Mouse (Mus musculus): Measurements from ENCODE around the gene Irf2.
A peak's percentile ranks its signal among the peaks of the same experiment; 100 is the strongest.

Gene Irf2

GRCm38 (mm10) chr8:46739003-46739949, at the start of gene Irf2:
Gene Irf2, plus strand, starts transcription at chr8:46739732.
- peak; percentile 81 for DNase-seq (ENCODE audit: low spot score)

GRCm38 (mm10) chr8:46690111-46690510, 49.4 kb upstream of the Irf2 start:
- no peak for DNase-seq (ENCODE audit: low spot score)

- no peak for DNase-seq (ENCODE audit: low spot score)
Measured at GRCm38 (mm10) chr8:46690581-46690980, 49.0 kb upstream of the Irf2 start.

GRCm38 (mm10) chr8:46691360-46691759, 48.2 kb upstream of the Irf2 start:
- DNase-seq (ENCODE audit: low spot score) = no peak

GRCm38 (mm10) chr8:46696256-46697041, 43.1 kb upstream of the Irf2 start:
- DNase-seq (ENCODE audit: low spot score) = no peak

GRCm38 (mm10) chr8:46697566-46697965, 42.0 kb upstream of the Irf2 start:
- no peak for DNase-seq (ENCODE audit: low spot score)

- DNase-seq (ENCODE audit: low spot score) = no peak
Measured at GRCm38 (mm10) chr8:46698162-46698561, 41.4 kb upstream of the Irf2 start.

GRCm38 (mm10) chr8:46705145-46705544, 34.4 kb upstream of the Irf2 start:
- no peak for DNase-seq (ENCODE audit: low spot score)

GRCm38 (mm10) chr8:46706730-46707129, 32.8 kb upstream of the Irf2 start:
- no peak for DNase-seq (ENCODE audit: low spot score)

GRCm38 (mm10) chr8:46709302-46709701, 30.2 kb upstream of the Irf2 start:
- no peak for DNase-seq (ENCODE audit: low spot score)

GRCm38 (mm10) chr8:46710289-46710688, 29.2 kb upstream of the Irf2 start:
- DNase-seq (ENCODE audit: low spot score) = no peak

GRCm38 (mm10) chr8:46711496-46711895, 28.0 kb upstream of the Irf2 start:
- no peak for DNase-seq (ENCODE audit: low spot score)

- peak; percentile 32 for DNase-seq (ENCODE audit: low spot score)
Measured at GRCm38 (mm10) chr8:46713178-46713577, 26.4 kb upstream of the Irf2 start.

GRCm38 (mm10) chr8:46713844-46714243, 25.7 kb upstream of the Irf2 start:
- no peak for DNase-seq (ENCODE audit: low spot score)

- DNase-seq (ENCODE audit: low spot score) = no peak
Measured at GRCm38 (mm10) chr8:46714400-46714799, 25.1 kb upstream of the Irf2 start.

GRCm38 (mm10) chr8:46716477-46716876, 23.1 kb upstream of the Irf2 start:
- DNase-seq (ENCODE audit: low spot score) = no peak

- no peak for DNase-seq (ENCODE audit: low spot score)
Measured at GRCm38 (mm10) chr8:46717170-46717569, 22.4 kb upstream of the Irf2 start.

- DNase-seq (ENCODE audit: low spot score) = no peak
Measured at GRCm38 (mm10) chr8:46718301-46718700, 21.2 kb upstream of the Irf2 start.

- DNase-seq (ENCODE audit: low spot score) = peak; percentile 7
Measured at GRCm38 (mm10) chr8:46718747-46719146, 20.8 kb upstream of the Irf2 start.

- no peak for DNase-seq (ENCODE audit: low spot score)
Measured at GRCm38 (mm10) chr8:46720656-46721055, 18.9 kb upstream of the Irf2 start.

- peak; percentile 41 for DNase-seq (ENCODE audit: low spot score)
Measured at GRCm38 (mm10) chr8:46721065-46721845, 18.3 kb upstream of the Irf2 start.

GRCm38 (mm10) chr8:46722536-46722935, 17.0 kb upstream of the Irf2 start:
- no peak for DNase-seq (ENCODE audit: low spot score)
